Mouse (Mus musculus) MEL (cell line): ENCODE measurements around the gene Ace3. TPM values are rescaled to one million over a fixed set of nuclear protein-coding genes. Genes with fewer than 3 reads are reported as not detected.

Source experiments
- DNase-seq: peaks from one replicate; pipeline ENCODE4 v3.0.0; 2011; ENCODE audit warnings: low read depth, low spot score
- H3K27ac ChIP-seq: 2 replicates; pipeline ENCODE4 v1.5.1; 2012; ENCODE audit warnings: low read depth, mild to moderate bottlenecking, control low read depth, low read length, moderate library complexity; ENCODE audit not compliant: control insufficient read depth
- H3K27me3 ChIP-seq, 2 experiments: fragments of 150-350 bp in 1 of 2; sonication (generic) in 1 of 2; 2 replicates each; pipeline ENCODE4 v1.6.1; 2012; ENCODE audit warnings: low read length in 2 of 2, mild to moderate bottlenecking in 2 of 2, improper control_type of control experiment in 1 of 2, moderate library complexity in 1 of 2; ENCODE audit not compliant: insufficient read depth in 2 of 2, control insufficient read depth in 1 of 2
- H3K36me3 ChIP-seq, 2 experiments: 2 replicates each; pipeline ENCODE4 v1.6.1; 2012 to 2014; ENCODE audit warnings: low read length in 2 of 2, improper control_type of control experiment in 1 of 2, inconsistent platforms in 1 of 2, mild to moderate bottlenecking in 1 of 2; ENCODE audit not compliant: insufficient read depth in 2 of 2, control insufficient read depth in 1 of 2
- H3K4me1 ChIP-seq, 2 experiments: fragments of 150-350 bp in 1 of 2; sonication (generic) in 1 of 2; 2 replicates each; pipeline ENCODE4 v1.6.1; 2012; ENCODE audit warnings: low read length in 2 of 2, improper control_type of control experiment in 1 of 2, mild to moderate bottlenecking in 1 of 2; ENCODE audit not compliant: insufficient read depth in 2 of 2, control insufficient read depth in 1 of 2
- H3K4me3 ChIP-seq, 2 experiments: fragments of 150-350 bp in 1 of 2; sonication (generic) in 1 of 2; 2 replicates each; pipeline ENCODE4 v1.5.1; 2012; ENCODE audit warnings: low read depth in 2 of 2, low read length in 2 of 2, mild to moderate bottlenecking in 2 of 2, moderate library complexity in 2 of 2, control low read depth in 1 of 2, improper control_type of control experiment in 1 of 2; ENCODE audit not compliant: control insufficient read depth in 1 of 2, insufficient read depth in 1 of 2
- H3K79me2 ChIP-seq: 2 replicates; pipeline ENCODE4 v1.6.1; 2012; ENCODE audit warnings: mild to moderate bottlenecking, low read length, moderate library complexity; ENCODE audit not compliant: control insufficient read depth, poor library complexity, insufficient read depth
- H3K9ac ChIP-seq: 2 replicates; pipeline ENCODE4 v1.6.1; 2012; ENCODE audit warnings: low read depth, mild to moderate bottlenecking, control low read depth, low read length, moderate library complexity; ENCODE audit not compliant: control insufficient read depth, poor library complexity, severe bottlenecking
- H3K9me3 ChIP-seq: fragments of 150-350 bp; sonication (generic); replicated peaks from 2 replicates; pipeline ENCODE4 v1.6.1; 2012; ENCODE audit warnings: mild to moderate bottlenecking, low read length, improper control_type of control experiment, moderate library complexity; ENCODE audit not compliant: insufficient read depth
- BHLHE40 ChIP-seq: IDR thresholded peaks from 2 replicates; pipeline ENCODE4 v1.6.1; 2012; ENCODE audit warnings: low read depth, mild to moderate bottlenecking, inconsistent platforms, low read length, improper control_type of control experiment, borderline replicate concordance
- CHD1 ChIP-seq: IDR thresholded peaks from 2 replicates; pipeline ENCODE4 v1.6.1; 2012; ENCODE audit warnings: low read depth, mild to moderate bottlenecking, inconsistent platforms, low read length, improper control_type of control experiment
- CHD2 ChIP-seq: IDR thresholded peaks from 2 replicates; pipeline ENCODE4 v1.6.1; 2011; ENCODE audit warnings: low read length, improper control_type of control experiment
- CTCF ChIP-seq, 3 experiments: IDR thresholded peaks in 2 of 3; conservative IDR thresholded peaks in 1 of 3; 2 replicates each; pipeline ENCODE4 v1.5.1; 2011 to 2012; ENCODE audit warnings: low read length in 3 of 3, low read depth in 2 of 3, mild to moderate bottlenecking in 2 of 3, improper control_type of control experiment in 1 of 3, inconsistent platforms in 1 of 3, mixed read lengths in 1 of 3, moderate library complexity in 1 of 3; ENCODE audit not compliant: control insufficient read depth in 1 of 3, insufficient read depth in 1 of 3, poor library complexity in 1 of 3, severe bottlenecking in 1 of 3
- ELF1 ChIP-seq: IDR thresholded peaks from 2 replicates; pipeline ENCODE4 v1.6.1; 2014; ENCODE audit warnings: low read depth, mild to moderate bottlenecking, inconsistent platforms, low read length, improper control_type of control experiment, moderate library complexity
- GABPA ChIP-seq: IDR thresholded peaks from 2 replicates; pipeline ENCODE4 v1.6.1; 2012; ENCODE audit warnings: low read depth, mild to moderate bottlenecking, inconsistent platforms, low read length, improper control_type of control experiment, moderate library complexity
- GATA1 ChIP-seq: IDR thresholded peaks from 2 replicates; pipeline ENCODE4 v1.6.1; 2011; ENCODE audit warnings: low read depth, low read length, improper control_type of control experiment
- HCFC1 ChIP-seq: IDR thresholded peaks from 2 replicates; pipeline ENCODE4 v1.6.1; 2012; ENCODE audit warnings: low read depth, mild to moderate bottlenecking, inconsistent platforms, low read length, improper control_type of control experiment, moderate library complexity
- MAFK ChIP-seq: IDR thresholded peaks from 2 replicates; pipeline ENCODE4 v1.6.1; 2011; ENCODE audit warnings: low read depth, mild to moderate bottlenecking, low read length, improper control_type of control experiment, borderline replicate concordance
- MAX ChIP-seq: IDR thresholded peaks from 2 replicates; pipeline ENCODE4 v1.6.1; 2011; ENCODE audit warnings: low read length, improper control_type of control experiment
- MAZ ChIP-seq: IDR thresholded peaks from 2 replicates; pipeline ENCODE4 v1.6.1; 2012; ENCODE audit warnings: low read depth, mild to moderate bottlenecking, inconsistent platforms, low read length, improper control_type of control experiment
- MEF2A ChIP-seq: IDR thresholded peaks from 2 replicates; pipeline ENCODE4 v1.6.1; 2014; ENCODE audit warnings: low read depth, mild to moderate bottlenecking, inconsistent platforms, low read length, improper control_type of control experiment; ENCODE audit not compliant: poor library complexity, insufficient replicate concordance, severe bottlenecking; ENCODE audit errors: extremely low read depth
- MXI1 ChIP-seq: IDR thresholded peaks from 2 replicates; pipeline ENCODE4 v1.6.1; 2011; ENCODE audit warnings: mild to moderate bottlenecking, low read depth, low read length, improper control_type of control experiment
- MYB ChIP-seq: IDR thresholded peaks from 2 replicates; pipeline ENCODE4 v1.6.1; 2011; ENCODE audit warnings: mild to moderate bottlenecking, low read depth, low read length, improper control_type of control experiment
- MYC ChIP-seq: IDR thresholded peaks from 2 replicates; pipeline ENCODE4 v1.6.1; 2011; ENCODE audit warnings: low read depth, mild to moderate bottlenecking, low read length, improper control_type of control experiment, moderate library complexity
- NELFE ChIP-seq: IDR thresholded peaks from 2 replicates; pipeline ENCODE4 v1.6.1; 2011; ENCODE audit warnings: low read depth, low read length, improper control_type of control experiment
- POLR2A ChIP-seq, 2 experiments: IDR thresholded peaks; 2 replicates each; pipeline ENCODE4 v1.6.1; 2011 to 2012; ENCODE audit warnings: low read length in 2 of 2, mild to moderate bottlenecking in 2 of 2, control low read depth in 1 of 2, improper control_type of control experiment in 1 of 2, low read depth in 1 of 2, moderate library complexity in 1 of 2; ENCODE audit not compliant: control insufficient read depth in 1 of 2, insufficient read depth in 1 of 2, poor library complexity in 1 of 2
- POLR2AphosphoS2 ChIP-seq: IDR thresholded peaks from 2 replicates; pipeline ENCODE4 v1.6.1; 2011; ENCODE audit warnings: low read length, improper control_type of control experiment
- RAD21 ChIP-seq: IDR thresholded peaks from 2 replicates; pipeline ENCODE4 v1.6.1; 2011; ENCODE audit warnings: mild to moderate bottlenecking, low read depth, low read length, improper control_type of control experiment
- SIN3A ChIP-seq: IDR thresholded peaks from 2 replicates; pipeline ENCODE4 v1.6.1; 2012; ENCODE audit warnings: low read length, improper control_type of control experiment, inconsistent platforms
- SMC3 ChIP-seq: IDR thresholded peaks from 2 replicates; pipeline ENCODE4 v1.6.1; 2011; ENCODE audit warnings: low read depth, low read length, improper control_type of control experiment
- TBP ChIP-seq: IDR thresholded peaks from 2 replicates; pipeline ENCODE4 v1.8.0; 2011; ENCODE audit warnings: low read depth, low read length, improper control_type of control experiment
- TCF12 ChIP-seq: IDR thresholded peaks from 2 replicates; pipeline ENCODE4 v1.6.1; 2014; ENCODE audit warnings: low read depth, mild to moderate bottlenecking, inconsistent platforms, low read length, improper control_type of control experiment, moderate library complexity
- UBTF ChIP-seq: IDR thresholded peaks from 2 replicates; pipeline ENCODE4 v1.6.1; 2012; ENCODE audit warnings: low read depth, mild to moderate bottlenecking, inconsistent platforms, low read length, improper control_type of control experiment, moderate library complexity, borderline replicate concordance; ENCODE audit not compliant: insufficient read depth
- USF1 ChIP-seq: IDR thresholded peaks from 2 replicates; pipeline ENCODE4 v1.6.1; 2014; ENCODE audit warnings: low read depth, mild to moderate bottlenecking, inconsistent platforms, low read length, improper control_type of control experiment, moderate library complexity
- USF2 ChIP-seq, 2 experiments: IDR thresholded peaks; 2 replicates each; pipeline ENCODE4 v1.6.1; 2011 to 2012; ENCODE audit warnings: improper control_type of control experiment in 2 of 2, low read length in 2 of 2, borderline replicate concordance in 1 of 2, inconsistent platforms in 1 of 2, low read depth in 1 of 2, mild to moderate bottlenecking in 1 of 2; ENCODE audit not compliant: insufficient read depth in 1 of 2
- ZC3H11A ChIP-seq: IDR thresholded peaks from 2 replicates; pipeline ENCODE4 v1.6.1; 2012; ENCODE audit warnings: low read depth, mild to moderate bottlenecking, inconsistent platforms, low read length, improper control_type of control experiment
- ZMIZ1 ChIP-seq: IDR thresholded peaks from 2 replicates; pipeline ENCODE4 v1.6.1; 2012; ENCODE audit warnings: low read depth, mild to moderate bottlenecking, inconsistent platforms, low read length, improper control_type of control experiment, moderate library complexity
- polyA plus RNA-seq, 2 experiments: library from polyadenylated mRNA; stranded (reverse) in 1 of 2; unstranded in 1 of 2; fragments of >175 nt in 1 of 2; fragments of >200 nt in 1 of 2; gene quantifications; 2 replicates each; pipeline versions ENCODE4 v1.2.1 to v1.2.4; 2012; ENCODE audit warnings: low replicate concordance in 2 of 2, low read depth in 1 of 2; ENCODE audit not compliant: insufficient read length in 2 of 2, insufficient read depth in 1 of 2, missing spikeins in 1 of 2
- total RNA-seq: library from RNA; depleted of rRNA; stranded (reverse); fragments of 300-350 nt; gene quantifications from 2 replicates; pipeline ENCODE4 v1.2.3, GENCODE M21; 2012

The Ace3 gene
- total and polyA plus RNA-seq, 3 experiments: not detected

DNA sequence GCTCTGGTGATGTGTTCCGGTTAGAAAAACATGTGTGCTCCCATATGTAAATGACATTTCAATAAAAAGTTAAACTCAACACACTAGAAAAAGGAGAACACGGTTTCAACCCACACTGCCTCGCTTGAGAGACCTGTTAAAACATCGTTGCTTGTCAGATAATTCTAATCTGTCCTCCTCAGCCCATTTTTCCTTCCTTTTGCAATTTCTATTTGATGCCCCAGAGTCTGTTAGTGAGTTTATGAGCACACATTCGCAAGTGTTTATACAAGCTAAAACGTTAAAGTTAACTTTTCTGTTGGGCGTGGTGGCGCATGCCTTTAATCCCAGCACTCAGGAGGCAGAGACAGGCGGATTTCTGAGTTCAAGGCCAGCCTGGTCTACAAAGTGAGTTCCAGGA lies 40.5 kb downstream of the Ace3 start (continued):
- TF ChIP-seq HCFC1 (peak; percentile 53), MAX (peak; percentile 78), MEF2A (no peak), CHD2 (no peak), MYB (peak; percentile 84), ZC3H11A (no peak), SIN3A (peak; percentile 79), MAZ (peak; percentile 56; the same call in 1 of the 2 replicates), BHLHE40 (0 out of 2 replicates have a peak, but pooled peaks have one; percentile 23), MAFK (0 out of 2 replicates have a peak, but pooled peaks have one; percentile 37), GATA1 (peak; percentile 93), MYC (peak; percentile 85; the same call in 1 of the 2 replicates), ELF1 (peak; percentile 39), CHD1 (no peak; the same call in 1 of the 2 replicates), GABPA (no peak)
- TF ChIP-seq, all 39 proteins: peak for 24

GRCm38 (mm10) chr11:106036548-106037417 lies 42.3 kb downstream of the Ace3 start, which contains the start of gene Dcaf7:
Gene Dcaf7 (plus strand): TSS chr11:106036872.
- peak within 1 kb of the TSS; percentile 91 for H3K9ac ChIP-seq
- peak within 1 kb of the TSS; percentile 89 for H3K27ac ChIP-seq
- peaks cover 20 to 41% of the 10 kb centered on the region in 2 experiments for H3K4me1 ChIP-seq
- no peaks in the 10 kb centered on the region for H3K9me3 ChIP-seq
- peaks cover 49% of the 10 kb centered on the region for H3K79me2 ChIP-seq
- TF ChIP-seq RAD21: no peak
- TF ChIP-seq POLR2AphosphoS2: peak; percentile 76; the same call in 1 of the 2 replicates
- peak; percentile 72 for TF ChIP-seq POLR2A (IDR thresholded peaks at IDR 0.05; ENCODE audit: control insufficient read depth in 1 of 2, insufficient read depth in 1 of 2, low read depth in 1 of 2, low read length in 2 of 2, poor library complexity in 1 of 2)
- TF ChIP-seq GABPA: no peak
- peak; percentile 43; the same call in 1 of the 2 replicates for TF ChIP-seq MYC
- TF ChIP-seq SMC3: no peak
- TF ChIP-seq CHD2: peak; percentile 92
- TF ChIP-seq UBTF: no peak
- no peak for TF ChIP-seq CTCF (IDR thresholded peaks at IDR 0.05 in 2 of 3, conservative IDR thresholded peaks at IDR 0.05 in 1 of 3; ENCODE audit: control insufficient read depth in 1 of 3, insufficient read depth in 1 of 3, low read depth in 2 of 3, low read length in 3 of 3, poor library complexity in 1 of 3, severe bottlenecking in 1 of 3)
- TF ChIP-seq USF2 (IDR thresholded peaks at IDR 0.05; ENCODE audit: borderline replicate concordance in 1 of 2, insufficient read depth in 1 of 2, low read depth in 1 of 2, low read length in 2 of 2): no peak
- peak; percentile 78 for TF ChIP-seq ELF1
- peak; percentile 86 for TF ChIP-seq SIN3A
- peak; percentile 93 for TF ChIP-seq USF1
- peak; percentile 84 for TF ChIP-seq MXI1
- peak; percentile 72 for TF ChIP-seq TBP
- TF ChIP-seq ZMIZ1: peak; percentile 94
- TF ChIP-seq TCF12: peak; percentile 40; the same call in 1 of the 2 replicates
- peak; percentile 88 for TF ChIP-seq HCFC1
- peak; percentile 88 for TF ChIP-seq NELFE
- TF ChIP-seq MAX: peak; percentile 6; the same call in 1 of the 2 replicates
- TF ChIP-seq, all 39 proteins: peak for 14
- Histone ChIP-seq H3K36me3 (peaks cover under 1 to 47% of the 10 kb centered on the region in 2 experiments; a peak in 3 of 4 replicates), H3K27me3 (no peaks in the 10 kb centered on the region), H3K4me3 (peak within 1 kb of the TSS; percentile 81 to 98)
- DNase-seq: peak; percentile 99
